Mouse (Mus musculus) small intestine, adult 2 months (tissue): Measurements from ENCODE around the gene Polr2b.

ENCODE experiments used
- CTCF ChIP-seq: fragments of 200-500 bp; IDR thresholded peaks from 2 replicates; pipeline ENCODE4 v1.5.1; 2012; ENCODE audit warnings: low read depth, mild to moderate bottlenecking, control low read depth, inconsistent platforms, low read length, moderate library complexity, mixed read lengths; ENCODE audit not compliant: insufficient replicate concordance, insufficient read length; ENCODE audit errors: extremely low read depth
- POLR2A ChIP-seq: fragments of 200-500 bp; IDR thresholded peaks from 2 replicates; pipeline ENCODE4 v1.6.1; 2012; ENCODE audit warnings: low read depth, mild to moderate bottlenecking, control low read depth, inconsistent platforms, low read length, moderate library complexity

DNA sequence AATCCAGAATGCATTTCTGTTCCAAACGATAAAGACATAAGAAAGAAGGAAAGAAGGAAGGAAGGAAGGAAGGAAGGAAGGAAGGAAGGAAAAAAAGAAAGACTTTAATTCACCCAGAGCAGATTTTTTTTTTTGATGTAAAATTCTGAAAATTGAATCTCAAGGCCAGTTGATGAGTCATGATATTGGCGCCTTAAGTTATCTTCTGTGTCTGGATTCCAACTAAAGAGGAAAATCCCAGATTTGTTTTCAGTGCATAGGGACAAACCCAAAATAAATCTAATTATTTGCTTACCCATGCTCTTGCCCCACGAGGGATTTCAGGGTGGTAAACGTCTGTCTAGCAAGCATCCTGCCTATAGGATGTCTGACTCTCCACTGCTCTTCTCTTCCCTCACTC is 51.1 kb downstream of the Polr2b start:
- TF ChIP-seq CTCF = no peak
- TF ChIP-seq POLR2A = no peak
